In the genomic region with DNA sequence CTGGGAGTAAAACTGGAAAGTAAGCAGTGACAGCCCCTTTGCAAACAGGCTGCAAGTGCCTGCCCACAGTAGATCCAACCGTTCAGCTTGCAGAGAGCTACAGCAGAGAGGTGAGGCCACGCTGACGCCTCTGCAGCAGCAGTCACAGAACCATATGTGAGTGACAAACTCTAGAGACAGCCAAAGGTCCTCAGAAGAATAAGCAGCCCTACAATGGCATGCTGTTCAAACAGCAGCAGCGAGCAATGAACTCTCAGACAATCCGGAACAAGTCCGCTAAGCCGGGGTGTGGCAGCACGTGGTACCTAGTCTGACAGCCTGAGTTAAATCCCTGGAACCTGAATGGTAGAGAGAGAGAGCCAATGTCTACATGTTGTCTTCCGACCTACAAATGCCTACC, we compare ENCODE assay signal across 11 mouse cellular contexts. TPM values are rescaled to one million over a fixed set of nuclear protein-coding genes. Genes with fewer than 3 reads are reported as not detected.
DNase-seq lines count a peak whose midpoint lies in the region; ATAC-seq lines count a peak whose summit lies in the region.
"Had no signal": no experiment of that assay in that cellular context is flagged by ENCODE, and none has a peak within 500 bp of the region (broad histone marks: within the 10 kb centered on the region; RNA-seq: fewer than 3 reads in every experiment).

No protein-coding gene starts in this region.

- H3K36me3 ChIP-seq in heart, embryonic 12.5 days, result no peaks in the 10 kb centered on the region
- no peaks in the 10 kb centered on the region for H3K36me3 ChIP-seq in midbrain, embryonic 12.5 days
- no peaks in the 10 kb centered on the region for H3K36me3 ChIP-seq in midbrain, embryonic 10.5 days
- H3K36me3 ChIP-seq in hindbrain, embryonic 15.5 days, result no peaks in the 10 kb centered on the region
- no peaks in the 10 kb centered on the region for H3K36me3 ChIP-seq in neural tube, embryonic 15.5 days

- peak overlapping the region; percentile 8; the same call in 1 of the 2 replicates for H3K27ac ChIP-seq in heart, embryonic 12.5 days (ENCODE audit: poor library complexity, severe bottlenecking)
- no peak overlapping the region; the same call in 1 of the 2 replicates for H3K27ac ChIP-seq in midbrain, embryonic 12.5 days (replicated peaks)
- H3K27ac ChIP-seq in midbrain, embryonic 10.5 days (replicated peaks), result no peak overlapping the region
- no peak overlapping the region for H3K27ac ChIP-seq in hindbrain, embryonic 15.5 days (replicated peaks)
- H3K27ac ChIP-seq in neural tube, embryonic 15.5 days (replicated peaks), result no peak overlapping the region

- H3K27me3 ChIP-seq in heart, embryonic 12.5 days (replicated peaks), result 0 out of 2 replicates have a peak, but pooled peaks cover under 1% of the 10 kb centered on the region
- H3K27me3 ChIP-seq in midbrain, embryonic 12.5 days, result no peaks in the 10 kb centered on the region
- no peaks in the 10 kb centered on the region for H3K27me3 ChIP-seq in midbrain, embryonic 10.5 days (ENCODE audit: low read depth, poor library complexity, severe bottlenecking)
- no peaks in the 10 kb centered on the region for H3K27me3 ChIP-seq in hindbrain, embryonic 15.5 days
- no peaks in the 10 kb centered on the region for H3K27me3 ChIP-seq in neural tube, embryonic 15.5 days (replicated peaks)

- WGBS in heart, embryonic 12.5 days, result 57% methylated on average over 9 of the region's 9 CpGs
- WGBS in midbrain, embryonic 12.5 days, result 76% methylated on average over 9 of the region's 9 CpGs
- 85% methylated on average over 9 of the region's 9 CpGs for WGBS in midbrain, embryonic 10.5 days
- 73% methylated on average over 9 of the region's 9 CpGs for WGBS in hindbrain, embryonic 15.5 days
- 81% methylated on average over 9 of the region's 9 CpGs for WGBS in neural tube, embryonic 15.5 days

- H3K4me2 ChIP-seq in heart, embryonic 12.5 days, result peak overlapping the region; percentile 49
- H3K4me2 ChIP-seq in midbrain, embryonic 12.5 days (replicated peaks), result peak overlapping the region; percentile 21; the same call in 1 of the 2 replicates
- H3K4me2 ChIP-seq in hindbrain, embryonic 15.5 days, result peak overlapping the region; percentile 24
- peak overlapping the region; percentile 19 for H3K4me2 ChIP-seq in neural tube, embryonic 15.5 days

- DNase-seq in heart, postnatal 4 days, result no peak
- DNase-seq in midbrain, embryonic 10.5 days (ENCODE audit: low spot score), result no peak
- DNase-seq in adrenal gland, postnatal 4 days (ENCODE audit: low spot score in 2 of 2), result no peak
- DNase-seq in ovary, adult 18-20 months (ENCODE audit: low spot score), result no peak
- DNase-seq: adrenal gland, adult 8-10 months; embryo, embryonic 11 days; left cerebral cortex, postnatal 4 days had no signal

- no peak for ATAC-seq in heart, embryonic 12.5 days (ENCODE audit: insufficient number of reproducible peaks, low FRiP score)
- ATAC-seq in midbrain, embryonic 12.5 days (ENCODE audit: low FRiP score, low read depth), result no peak
- ATAC-seq in hindbrain, embryonic 15.5 days (ENCODE audit: low FRiP score, low read depth), result no peak
- ATAC-seq in neural tube, embryonic 15.5 days (ENCODE audit: low FRiP score), result no peak

- H3K4me3 ChIP-seq in heart, embryonic 12.5 days, result peak overlapping the region; percentile 1; the same call in 1 of the 2 replicates
- H3K4me3 ChIP-seq in midbrain, embryonic 12.5 days, result no peak overlapping the region
- H3K4me3 ChIP-seq in midbrain, embryonic 10.5 days, result no peak overlapping the region; the same call in 1 of the 2 replicates
- H3K4me3 ChIP-seq in hindbrain, embryonic 15.5 days, result no peak overlapping the region; the same call in 1 of the 2 replicates
- no peak overlapping the region for H3K4me3 ChIP-seq in neural tube, embryonic 15.5 days (replicated peaks)

- H3K4me1 ChIP-seq in heart, embryonic 12.5 days (replicated peaks), result peaks cover 58% of the 10 kb centered on the region
- peaks cover 51% of the 10 kb centered on the region for H3K4me1 ChIP-seq in midbrain, embryonic 12.5 days
- peaks cover 65% of the 10 kb centered on the region for H3K4me1 ChIP-seq in midbrain, embryonic 10.5 days
- peaks cover 68% of the 10 kb centered on the region for H3K4me1 ChIP-seq in hindbrain, embryonic 15.5 days (replicated peaks)
- peaks cover 64% of the 10 kb centered on the region for H3K4me1 ChIP-seq in neural tube, embryonic 15.5 days

- no peaks in the 10 kb centered on the region for H3K9me3 ChIP-seq in heart, embryonic 12.5 days (replicated peaks)
- no peaks in the 10 kb centered on the region for H3K9me3 ChIP-seq in midbrain, embryonic 12.5 days
- H3K9me3 ChIP-seq in midbrain, embryonic 10.5 days (replicated peaks), result no peaks in the 10 kb centered on the region
- H3K9me3 ChIP-seq in hindbrain, embryonic 15.5 days, result no peaks in the 10 kb centered on the region
- no peaks in the 10 kb centered on the region for H3K9me3 ChIP-seq in neural tube, embryonic 15.5 days (replicated peaks)

- peak overlapping the region; percentile 40 for H3K9ac ChIP-seq in heart, embryonic 12.5 days
- no peak overlapping the region; the same call in 1 of the 2 replicates for H3K9ac ChIP-seq in midbrain, embryonic 12.5 days (replicated peaks)
- no peak overlapping the region for H3K9ac ChIP-seq in hindbrain, embryonic 15.5 days
- no peak overlapping the region for H3K9ac ChIP-seq in neural tube, embryonic 15.5 days (replicated peaks)

RNA-seq across cellular contexts. Expression of gene Ptpn11, which starts 2.0 kb away (rescaled TPM):
- polyA plus RNA-seq in heart, embryonic 12.5 days (2016; fragmentation: Nextera tagmentation; extraction: Ambion mirVana), result 22.9 and 24.3 TPM in 2 replicates
- 100 to 1,000 TPM in 1 of 2 experiments, 10 to 100 TPM in 1; 99.0 to 107 TPM for total RNA-seq in heart, postnatal 4 days (2021)
- polyA plus RNA-seq in midbrain, embryonic 12.5 days (2016; fragmentation: Nextera tagmentation; extraction: Ambion mirVana), result 21.7 and 24.1 TPM in 2 replicates
- 23.5 and 23.9 TPM in 2 replicates for polyA plus RNA-seq in midbrain, embryonic 10.5 days (2016; fragmentation: Nextera tagmentation; extraction: Ambion mirVana)
- 20.0 and 22.9 TPM in 2 replicates for polyA plus RNA-seq in hindbrain, embryonic 15.5 days (2015; fragmentation: Nextera tagmentation; extraction: Ambion mirVana)
- 18.2 and 20.0 TPM in 2 replicates for polyA plus RNA-seq in neural tube, embryonic 15.5 days (2015; fragmentation: Nextera tagmentation; extraction: Ambion mirVana)
- total RNA-seq in adrenal gland, postnatal 4 days (2021), result 10 to 100 TPM; 87.4 TPM

RNA-seq across cellular contexts. Expression of gene Rpl6, which starts 15.1 kb away (rescaled TPM):
- polyA plus RNA-seq in heart, embryonic 12.5 days (2016; fragmentation: Nextera tagmentation; extraction: Ambion mirVana), result 377 and 402 TPM in 2 replicates
- 100 to 1,000 TPM; 820 to 822 TPM for total RNA-seq in heart, postnatal 4 days (2021)
- polyA plus RNA-seq in midbrain, embryonic 12.5 days (2016; fragmentation: Nextera tagmentation; extraction: Ambion mirVana), result 475 and 502 TPM in 2 replicates
- 565 and 656 TPM in 2 replicates for polyA plus RNA-seq in midbrain, embryonic 10.5 days (2016; fragmentation: Nextera tagmentation; extraction: Ambion mirVana)
- 342 and 359 TPM in 2 replicates for polyA plus RNA-seq in hindbrain, embryonic 15.5 days (2015; fragmentation: Nextera tagmentation; extraction: Ambion mirVana)
- polyA plus RNA-seq in neural tube, embryonic 15.5 days (2015; fragmentation: Nextera tagmentation; extraction: Ambion mirVana), result 343 and 391 TPM in 2 replicates
- 1,000 to 10,000 TPM; 1,172 to 1,181 TPM for total RNA-seq in adrenal gland, postnatal 4 days (2021)

RNA-seq across cellular contexts. Expression of gene Hectd4, which starts 30.8 kb away (rescaled TPM):
- polyA plus RNA-seq in heart, embryonic 12.5 days (2016; fragmentation: Nextera tagmentation; extraction: Ambion mirVana), result 5.1 and 6.8 TPM in 2 replicates
- 10 to 100 TPM; 22.7 to 25.8 TPM for total RNA-seq in heart, postnatal 4 days (2021)
- 14.9 and 17.8 TPM in 2 replicates for polyA plus RNA-seq in midbrain, embryonic 12.5 days (2016; fragmentation: Nextera tagmentation; extraction: Ambion mirVana)
- polyA plus RNA-seq in midbrain, embryonic 10.5 days (2016; fragmentation: Nextera tagmentation; extraction: Ambion mirVana), result 3.9 and 5.7 TPM in 2 replicates
- polyA plus RNA-seq in hindbrain, embryonic 15.5 days (2015; fragmentation: Nextera tagmentation; extraction: Ambion mirVana), result 19.0 and 20.6 TPM in 2 replicates
- 16.4 and 18.0 TPM in 2 replicates for polyA plus RNA-seq in neural tube, embryonic 15.5 days (2015; fragmentation: Nextera tagmentation; extraction: Ambion mirVana)
- total RNA-seq in adrenal gland, postnatal 4 days (2021), result 10 to 100 TPM; 25.0 to 32.0 TPM
